ENCODE assay signal across 14 mouse cellular contexts in the genomic region with DNA sequence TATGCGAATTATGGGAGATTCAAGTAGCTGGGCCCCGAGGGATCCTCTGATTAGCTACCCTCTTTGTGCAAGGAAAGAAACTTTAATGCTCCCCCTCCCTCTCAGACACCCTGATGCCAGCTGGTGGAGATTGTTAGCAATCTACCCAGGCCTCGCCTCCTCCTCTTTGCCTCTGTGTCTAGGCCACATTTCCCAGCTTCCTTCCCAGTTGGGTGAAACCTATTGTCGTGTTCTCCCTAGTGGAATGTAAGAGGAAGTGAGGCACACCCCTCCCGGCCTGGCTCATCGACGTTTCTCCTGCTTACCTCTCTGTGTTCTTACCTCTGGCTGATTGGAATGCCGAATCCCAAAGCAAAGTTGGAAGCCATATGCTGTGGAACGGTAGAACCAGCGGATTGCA. TPM values are rescaled to one million over a fixed set of nuclear protein-coding genes. Genes with fewer than 3 reads are reported as not detected.
A peak's percentile ranks its signal among the peaks of the same experiment; 100 is the strongest.
DNase-seq lines count a peak whose midpoint lies in the region; ATAC-seq and TF ChIP-seq lines count a peak whose summit lies in the region.
"Had no signal": no experiment of that assay in that cellular context is flagged by ENCODE, and none has a peak within 500 bp of the region (broad histone marks: within the 10 kb centered on the region; RNA-seq: fewer than 3 reads in every experiment).

No protein-coding gene starts in this region.

- ATAC-seq in midbrain, postnatal 0 days (ENCODE audit: low FRiP score) = no peak
- ATAC-seq in kidney, postnatal 0 days (replicated peaks; ENCODE audit: low FRiP score, low read depth) = no peak

- no peaks in the 10 kb centered on the region for H3K9me3 ChIP-seq in midbrain, embryonic 10.5 days (replicated peaks)
- no peaks in the 10 kb centered on the region for H3K9me3 ChIP-seq in midbrain, postnatal 0 days (ENCODE audit: low read length)
- no peaks in the 10 kb centered on the region for H3K9me3 ChIP-seq in kidney, postnatal 0 days (replicated peaks; ENCODE audit: low read length)
- H3K9me3 ChIP-seq: embryonic facial prominence, embryonic 13.5 days; hindbrain, embryonic 13.5 days; limb, embryonic 15.5 days; neural tube, embryonic 12.5 days had no signal

- peak overlapping the region; percentile 14; the same call in 1 of the 2 replicates for H3K27ac ChIP-seq in midbrain, embryonic 10.5 days (replicated peaks)
- H3K27ac ChIP-seq in midbrain, postnatal 0 days (ENCODE audit: low read depth, low read length) = no peak overlapping the region
- no peak overlapping the region for H3K27ac ChIP-seq in kidney, postnatal 0 days
- H3K27ac ChIP-seq: embryonic facial prominence, embryonic 13.5 days; hindbrain, embryonic 13.5 days; limb, embryonic 15.5 days; neural tube, embryonic 12.5 days had no signal

- no peak overlapping the region for H3K4me2 ChIP-seq in midbrain, postnatal 0 days (ENCODE audit: low read depth, low read length, poor library complexity, severe bottlenecking)
- H3K4me2 ChIP-seq in kidney, postnatal 0 days (ENCODE audit: low read length) = no peak overlapping the region
- H3K4me2 ChIP-seq: embryonic facial prominence, embryonic 13.5 days; hindbrain, embryonic 13.5 days; limb, embryonic 15.5 days; neural tube, embryonic 12.5 days had no signal

- TF ChIP-seq CTCF in midbrain, postnatal 0 days (IDR thresholded peaks at IDR 0.05) = no peak
- no peak for TF ChIP-seq CTCF in kidney, postnatal 0 days (IDR thresholded peaks at IDR 0.05; ENCODE audit: low read depth)

- no peak overlapping the region for H3K9ac ChIP-seq in midbrain, postnatal 0 days (replicated peaks; ENCODE audit: low read length, poor library complexity, severe bottlenecking)
- H3K9ac ChIP-seq in kidney, postnatal 0 days (ENCODE audit: low read depth, low read length) = no peak overlapping the region
- H3K9ac ChIP-seq: embryonic facial prominence, embryonic 13.5 days; hindbrain, embryonic 13.5 days; limb, embryonic 15.5 days; neural tube, embryonic 12.5 days had no signal

- DNase-seq in adrenal gland, postnatal 14 days = peak; percentile 25
- DNase-seq in adrenal gland, postnatal 36 days = no peak
- no peak for DNase-seq in midbrain, embryonic 10.5 days (ENCODE audit: low spot score)
- no peak for DNase-seq in midbrain, postnatal 0 days (ENCODE audit: low spot score)
- DNase-seq in kidney, postnatal 0 days (ENCODE audit: low spot score) = peak; percentile 36
- peak; percentile 80 for DNase-seq in lung, postnatal 36 days
- DNase-seq in frontal cortex, postnatal 14 days (ENCODE audit: low spot score in 2 of 2) = no peak
- DNase-seq in layer of hippocampus, postnatal 14 days (ENCODE audit: low spot score in 2 of 2) = no peak
- DNase-seq: adrenal gland, postnatal 10 days; cerebellum, adult 8-10 months had no signal

- no peak overlapping the region for H3K4me3 ChIP-seq in midbrain, embryonic 10.5 days
- no peak overlapping the region for H3K4me3 ChIP-seq in midbrain, postnatal 0 days (ENCODE audit: low read depth, low read length)
- H3K4me3 ChIP-seq in kidney, postnatal 0 days (replicated peaks; ENCODE audit: low read depth, low read length) = no peak overlapping the region
- H3K4me3 ChIP-seq: embryonic facial prominence, embryonic 13.5 days; hindbrain, embryonic 13.5 days; limb, embryonic 15.5 days; neural tube, embryonic 12.5 days had no signal

- H3K4me1 ChIP-seq in midbrain, embryonic 10.5 days = peaks cover 55% of the 10 kb centered on the region
- H3K4me1 ChIP-seq in midbrain, postnatal 0 days (ENCODE audit: insufficient read depth, low read length) = no peaks in the 10 kb centered on the region
- H3K4me1 ChIP-seq in kidney, postnatal 0 days (replicated peaks; ENCODE audit: insufficient read depth, low read length) = peaks cover 21% of the 10 kb centered on the region

- no peaks in the 10 kb centered on the region for H3K27me3 ChIP-seq in midbrain, embryonic 10.5 days (ENCODE audit: low read depth, poor library complexity, severe bottlenecking)
- no peaks in the 10 kb centered on the region for H3K27me3 ChIP-seq in midbrain, postnatal 0 days (ENCODE audit: insufficient read depth, low read length)
- no peaks in the 10 kb centered on the region for H3K27me3 ChIP-seq in kidney, postnatal 0 days (ENCODE audit: insufficient read depth, low read length)
- H3K27me3 ChIP-seq: embryonic facial prominence, embryonic 13.5 days; hindbrain, embryonic 13.5 days; limb, embryonic 15.5 days; neural tube, embryonic 12.5 days had no signal

- WGBS in midbrain, embryonic 10.5 days = 70% methylated on average over 10 of the region's 10 CpGs
- 59% methylated on average over 10 of the region's 10 CpGs for WGBS in midbrain, postnatal 0 days
- 58% methylated on average over 10 of the region's 10 CpGs for WGBS in kidney, postnatal 0 days

- no peaks in the 10 kb centered on the region for H3K36me3 ChIP-seq in midbrain, embryonic 10.5 days
- no peaks in the 10 kb centered on the region for H3K36me3 ChIP-seq in midbrain, postnatal 0 days (ENCODE audit: insufficient read depth, low read length)
- H3K36me3 ChIP-seq in kidney, postnatal 0 days (ENCODE audit: insufficient read depth, low read length) = no peaks in the 10 kb centered on the region
- H3K36me3 ChIP-seq: embryonic facial prominence, embryonic 13.5 days; hindbrain, embryonic 13.5 days; limb, embryonic 15.5 days; neural tube, embryonic 12.5 days had no signal

RNA-seq across cellular contexts. Expression of a gene that starts 3.4 kb away (rescaled TPM):
- total RNA-seq in adrenal gland, postnatal 14 days (2021) = 87.2 and 88.6 TPM in 2 replicates
- 10 to 100 TPM; 50.3 to 76.7 TPM for total RNA-seq in adrenal gland, postnatal 36 days (2021)
- polyA plus RNA-seq in midbrain, embryonic 10.5 days (2016; fragmentation: Nextera tagmentation; extraction: Ambion mirVana) = 34.3 and 45.7 TPM in 2 replicates
- total RNA-seq in midbrain, postnatal 0 days (2014; rRNA removed) = 19.5 and 22.4 TPM in 2 replicates
- 6.2 and 7.2 TPM in 2 replicates for polyA plus RNA-seq in midbrain, postnatal 0 days (2015; fragmentation: Nextera tagmentation; extraction: Ambion mirVana)
- polyA plus RNA-seq in kidney, postnatal 0 days (2015; fragmentation: Nextera tagmentation; extraction: Ambion mirVana) = 17.2 and 17.6 TPM in 2 replicates
- 10 to 100 TPM; 39.6 to 41.7 TPM for total RNA-seq in layer of hippocampus, postnatal 14 days (2021)

Comparison
In these comparisons a context has a peak if more than half of its experiments do, and no peak if none do; other contexts are left out.
1. DNase-seq: peak in adrenal gland, postnatal 14 days (single experiment), kidney, postnatal 0 days (single experiment) and lung, postnatal 36 days (single experiment); none in adrenal gland, postnatal 36 days (0 of 2), midbrain, embryonic 10.5 days (single experiment), midbrain, postnatal 0 days (single experiment), frontal cortex, postnatal 14 days (0 of 2) and layer of hippocampus, postnatal 14 days (0 of 2).